Mouse (Mus musculus) neural tube, embryonic 15.5 days (tissue): ENCODE data around the gene Sdc1. TPM values are rescaled to one million over a fixed set of nuclear protein-coding genes. Genes with fewer than 3 reads are reported as not detected.

ENCODE experiments used
- ATAC-seq: fragments of 200-750 bp; cut with Nextera tagmentation; 2 replicates; pipeline ENCODE4 v1.8.0; 2017; ENCODE audit warnings: mild to moderate bottlenecking, moderate TSS enrichment, moderate library complexity; ENCODE audit not compliant: low FRiP score
- H3K27ac ChIP-seq: fragments of 300-500 bp; sonication (generic); replicated peaks from 2 replicates; pipeline ENCODE4 v1.5.1; 2015; ENCODE audit warnings: mild to moderate bottlenecking, inconsistent platforms
- H3K27me3 ChIP-seq: fragments of 300-500 bp; sonication (generic); replicated peaks from 2 replicates; pipeline ENCODE4 v1.6.1; 2015; ENCODE audit warnings: inconsistent platforms
- H3K36me3 ChIP-seq: fragments of 300-500 bp; sonication (generic); 2 replicates; pipeline ENCODE4 v1.6.1; 2015; ENCODE audit warnings: inconsistent platforms
- H3K4me1 ChIP-seq: fragments of 300-500 bp; sonication (generic); 2 replicates; pipeline ENCODE4 v1.6.1; 2015; ENCODE audit warnings: inconsistent platforms
- H3K4me2 ChIP-seq: fragments of 300-500 bp; sonication (generic); 2 replicates; pipeline ENCODE4 v1.6.1; 2015; ENCODE audit warnings: inconsistent platforms, mild to moderate bottlenecking, moderate library complexity
- H3K4me3 ChIP-seq: fragments of 300-500 bp; sonication (generic); replicated peaks from 2 replicates; pipeline ENCODE4 v1.5.1; 2015; ENCODE audit warnings: mild to moderate bottlenecking, inconsistent platforms
- H3K9ac ChIP-seq: fragments of 300-500 bp; sonication (generic); replicated peaks from 2 replicates; pipeline ENCODE4 v1.6.1; 2015; ENCODE audit warnings: mild to moderate bottlenecking, inconsistent platforms
- H3K9me3 ChIP-seq: fragments of 300-500 bp; sonication (generic); replicated peaks from 2 replicates; pipeline ENCODE4 v1.6.1; 2016; ENCODE audit warnings: inconsistent platforms
- WGBS: fragments of 180-500 bp; shearing (Covaris S2); methylation state at CpG from one replicate; pipeline ENCODE4 v1.1.7; 2015; ENCODE audit warnings: mixed read lengths; 5-methylcytosine and 5-hydroxymethylcytosine counted together
- polyA plus RNA-seq: library from polyadenylated mRNA; unstranded; fragments of >200 nt; fragmentation: Nextera tagmentation; extraction: Ambion mirVana; gene quantifications from 2 replicates; pipeline ENCODE4 v1.2.1, GENCODE M21; 2015

Gene Sdc1
- polyA plus RNA-seq, 1 experiment from 2014 or later: 15.0 TPM

- H3K4me1 ChIP-seq: no peaks in the 10 kb centered on the region
- H3K27me3 ChIP-seq: no peaks in the 10 kb centered on the region
- no peak for ATAC-seq
- no peak overlapping the region for H3K27ac ChIP-seq
- H3K4me3 ChIP-seq: no peak overlapping the region
- peaks cover 14% of the 10 kb centered on the region; the same call in 1 of the 2 replicates for H3K36me3 ChIP-seq
- no peaks in the 10 kb centered on the region for H3K9me3 ChIP-seq
- H3K9ac ChIP-seq: no peak overlapping the region
- 81% methylated on average over 5 of the region's 5 CpGs for WGBS
- H3K4me2 ChIP-seq: no peak overlapping the region
These were observed 15.4 kb downstream of the Sdc1 start for GRCm38 (mm10) chr12:8786476-8786875.

- H3K27me3 ChIP-seq: no peaks in the 10 kb centered on the region
- H3K4me3 ChIP-seq: no peak overlapping the region
- no peak for ATAC-seq
- no peak overlapping the region for H3K9ac ChIP-seq
- peaks cover 16% of the 10 kb centered on the region; the same call in 1 of the 2 replicates for H3K36me3 ChIP-seq
- H3K9me3 ChIP-seq: no peaks in the 10 kb centered on the region
- H3K27ac ChIP-seq: no peak overlapping the region
- no peaks in the 10 kb centered on the region for H3K4me1 ChIP-seq
- H3K4me2 ChIP-seq: no peak overlapping the region
- WGBS: 91% methylated on average over 12 of the region's 12 CpGs
These were observed 16.0 kb downstream of the Sdc1 start for GRCm38 (mm10) chr12:8786984-8787730.

- H3K9ac ChIP-seq: no peak overlapping the region
- no peak for ATAC-seq
- H3K36me3 ChIP-seq: peaks cover 16% of the 10 kb centered on the region; the same call in 1 of the 2 replicates
- H3K9me3 ChIP-seq: no peaks in the 10 kb centered on the region
- no peak overlapping the region for H3K27ac ChIP-seq
- no peaks in the 10 kb centered on the region for H3K4me1 ChIP-seq
- H3K4me2 ChIP-seq: no peak overlapping the region
- H3K27me3 ChIP-seq: no peaks in the 10 kb centered on the region
- 43% methylated on average over 3 of the region's 3 CpGs for WGBS
- H3K4me3 ChIP-seq: no peak overlapping the region
These were observed 17.3 kb downstream of the Sdc1 start for GRCm38 (mm10) chr12:8788469-8788868.

GRCm38 (mm10) chr12:8790615-8791014 is 19.5 kb downstream of the Sdc1 start:
- Histone ChIP-seq H3K9ac (no peak overlapping the region), H3K4me2 (no peak overlapping the region), H3K4me3 (no peak overlapping the region), H3K27ac (no peak overlapping the region), H3K9me3 (no peaks in the 10 kb centered on the region), H3K4me1 (no peaks in the 10 kb centered on the region), H3K27me3 (no peaks in the 10 kb centered on the region), H3K36me3 (peaks cover 16% of the 10 kb centered on the region; the same call in 1 of the 2 replicates)
- ATAC-seq: no peak
- WGBS: 96% methylated on average over 12 of the region's 12 CpGs

- ATAC-seq: no peak; the same call in 1 of the 2 replicates
- 87% methylated on average over 2 of the region's 2 CpGs for WGBS
- H3K9ac ChIP-seq: no peak overlapping the region
- H3K36me3 ChIP-seq: peaks cover 16% of the 10 kb centered on the region; the same call in 1 of the 2 replicates
- H3K27ac ChIP-seq: no peak overlapping the region
- H3K4me3 ChIP-seq: no peak overlapping the region
- no peaks in the 10 kb centered on the region for H3K27me3 ChIP-seq
- no peaks in the 10 kb centered on the region for H3K9me3 ChIP-seq
- peaks cover 2% of the 10 kb centered on the region; the same call in 1 of the 2 replicates for H3K4me1 ChIP-seq
- H3K4me2 ChIP-seq: no peak overlapping the region
These were observed 22.4 kb downstream of the Sdc1 start for GRCm38 (mm10) chr12:8793410-8794051.

- Histone ChIP-seq H3K4me3 (no peak overlapping the region), H3K4me1 (peaks cover 8% of the 10 kb centered on the region; the same call in 1 of the 2 replicates), H3K9me3 (no peaks in the 10 kb centered on the region), H3K27ac (no peak overlapping the region), H3K27me3 (no peaks in the 10 kb centered on the region), H3K36me3 (no peaks in the 10 kb centered on the region), H3K4me2 (no peak overlapping the region), H3K9ac (no peak overlapping the region)
- 91% methylated on average over 7 of the region's 7 CpGs for WGBS
- ATAC-seq: no peak
These were observed 26.8 kb downstream of the Sdc1 start for GRCm38 (mm10) chr12:8797936-8798335.

GRCm38 (mm10) chr12:8798486-8799020 is 27.4 kb downstream of the Sdc1 start:
- 52% methylated on average over 9 of the region's 9 CpGs for WGBS
- no peak for ATAC-seq
- Histone ChIP-seq H3K27ac (peak overlapping the region; percentile 18), H3K4me3 (no peak overlapping the region), H3K4me2 (no peak overlapping the region), H3K27me3 (no peaks in the 10 kb centered on the region), H3K4me1 (peaks cover 8% of the 10 kb centered on the region; the same call in 1 of the 2 replicates), H3K9me3 (no peaks in the 10 kb centered on the region), H3K9ac (no peak overlapping the region), H3K36me3 (no peaks in the 10 kb centered on the region)

- Histone ChIP-seq H3K4me3 (no peak overlapping the region), H3K27ac (no peak overlapping the region), H3K4me1 (peaks cover 5% of the 10 kb centered on the region; the same call in 1 of the 2 replicates), H3K36me3 (no peaks in the 10 kb centered on the region), H3K9me3 (no peaks in the 10 kb centered on the region), H3K27me3 (no peaks in the 10 kb centered on the region), H3K9ac (no peak overlapping the region), H3K4me2 (no peak overlapping the region)
- 72% methylated on average over 10 of the region's 10 CpGs for WGBS
- no peak for ATAC-seq
These were observed 32.4 kb downstream of the Sdc1 start for GRCm38 (mm10) chr12:8803421-8804076.

- no peaks in the 10 kb centered on the region for H3K27me3 ChIP-seq
- no peak for ATAC-seq
- WGBS: 91% methylated on average over 3 of the region's 3 CpGs
- H3K4me2 ChIP-seq: no peak overlapping the region
- H3K4me3 ChIP-seq: no peak overlapping the region
- no peak overlapping the region for H3K27ac ChIP-seq
- H3K36me3 ChIP-seq: no peaks in the 10 kb centered on the region
- H3K9me3 ChIP-seq: no peaks in the 10 kb centered on the region
- no peak overlapping the region for H3K9ac ChIP-seq
- 0 out of 2 replicates have a peak, but pooled peaks cover under 1% of the 10 kb centered on the region for H3K4me1 ChIP-seq
These were observed 32.9 kb downstream of the Sdc1 start for GRCm38 (mm10) chr12:8804077-8804456.

GRCm38 (mm10) chr12:8804934-8805722 is 34.0 kb downstream of the Sdc1 start:
- H3K27me3 ChIP-seq: no peaks in the 10 kb centered on the region
- no peak overlapping the region for H3K9ac ChIP-seq
- WGBS: 76% methylated on average over 7 of the region's 7 CpGs
- H3K27ac ChIP-seq: no peak overlapping the region
- no peak for ATAC-seq
- H3K4me2 ChIP-seq: no peak overlapping the region
- H3K4me1 ChIP-seq: no peaks in the 10 kb centered on the region
- no peaks in the 10 kb centered on the region for H3K9me3 ChIP-seq
- no peak overlapping the region for H3K4me3 ChIP-seq
- H3K36me3 ChIP-seq: no peaks in the 10 kb centered on the region

GRCm38 (mm10) chr12:8809086-8809485 is 38.0 kb downstream of the Sdc1 start:
- H3K36me3 ChIP-seq: no peaks in the 10 kb centered on the region
- no peaks in the 10 kb centered on the region; the same call in 1 of the 2 replicates for H3K4me1 ChIP-seq
- H3K27me3 ChIP-seq: no peaks in the 10 kb centered on the region
- no peak overlapping the region for H3K9ac ChIP-seq
- no peak overlapping the region for H3K4me2 ChIP-seq
- no peak overlapping the region for H3K4me3 ChIP-seq
- WGBS: 89% methylated on average over 2 of the region's 2 CpGs
- H3K27ac ChIP-seq: no peak overlapping the region
- H3K9me3 ChIP-seq: no peaks in the 10 kb centered on the region
- no peak for ATAC-seq
